Mouse (Mus musculus) liver, postnatal 0 days (tissue): Measurements from ENCODE around the gene Drd4.

ENCODE experiments used
- CTCF ChIP-seq: sonication (generic); IDR thresholded peaks from 2 replicates; pipeline ENCODE4 v1.5.1; 2016; ENCODE audit warnings: antibody characterized with exemption, low read depth
- EP300 ChIP-seq: IDR thresholded peaks from 2 replicates; pipeline ENCODE4 v1.6.1; 2016; ENCODE audit warnings: antibody characterized with exemption, low read depth, mild to moderate bottlenecking

DNA sequence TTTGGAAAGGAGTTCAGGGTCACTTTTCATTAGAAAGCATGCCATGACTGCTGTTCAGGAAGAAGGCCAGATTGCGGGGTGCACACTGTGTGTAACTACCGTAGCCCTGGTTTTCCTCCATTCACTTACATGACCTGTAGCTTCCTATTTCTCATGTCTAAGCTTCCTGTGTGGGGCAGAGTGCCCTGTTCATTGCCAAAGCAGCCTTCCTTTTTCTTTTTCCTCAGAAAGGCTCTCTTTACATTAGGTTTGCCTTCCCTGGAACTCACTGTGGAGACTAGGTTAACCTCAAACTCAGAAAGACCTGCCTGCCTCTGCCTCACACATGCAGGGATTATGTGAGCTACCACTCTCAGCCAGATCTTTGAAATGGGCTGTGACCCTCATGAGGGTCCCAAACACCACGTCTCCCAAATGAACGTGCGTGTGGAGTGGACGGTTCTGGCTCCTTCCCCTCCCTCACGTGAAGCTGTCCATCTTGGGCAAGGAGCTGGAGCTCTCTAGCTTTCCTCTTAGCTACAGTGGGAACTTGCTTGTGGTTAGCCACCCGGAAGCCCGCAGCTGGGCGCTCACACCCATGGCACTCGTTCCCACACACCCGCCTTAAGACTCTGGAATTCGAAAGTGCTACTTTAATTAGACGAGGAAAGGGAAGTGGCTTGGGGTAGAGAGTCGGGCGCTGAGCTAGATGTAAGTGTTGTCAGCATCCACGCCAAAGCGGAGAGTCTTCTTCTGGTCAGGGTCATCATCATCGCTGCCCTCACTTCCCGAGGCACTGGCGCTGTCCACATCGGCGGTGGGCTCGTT is 23.1 kb upstream of the Drd4 start:
- no peak for TF ChIP-seq CTCF
- TF ChIP-seq EP300: no peak
